Mouse (Mus musculus) midbrain, postnatal 0 days (tissue): ENCODE measurements at regions not wholly inside any gene's neighbourhood (a gene's known extent, or its start where the extent isn't known, plus 50 kb on each side); places are given as distances from the start of the nearest gene placed in this dataset.
A peak's percentile ranks its signal among the peaks of the same experiment; 100 is the strongest.

Experiments used
- ATAC-seq: fragments of 200-750 bp; cut with Nextera tagmentation; 2 replicates; pipeline ENCODE4 v1.8.0; 2017; ENCODE audit warnings: moderate number of reproducible peaks, mild to moderate bottlenecking, moderate TSS enrichment, moderate library complexity; ENCODE audit not compliant: low FRiP score
- DNase-seq: peaks from one replicate; pipeline ENCODE4 v3.0.0-alpha.2; 2015; ENCODE audit warnings: low spot score
- H3K27ac ChIP-seq: fragments of 300-500 bp; sonication (generic); 2 replicates; pipeline ENCODE4 v1.5.1; 2014; ENCODE audit warnings: low read depth, mild to moderate bottlenecking, low read length, mixed read lengths
- H3K27me3 ChIP-seq: fragments of 300-500 bp; sonication (generic); 2 replicates; pipeline ENCODE4 v1.6.1; 2014; ENCODE audit warnings: low read length, control low read depth, mixed read lengths; ENCODE audit not compliant: insufficient read depth
- H3K36me3 ChIP-seq: fragments of 300-500 bp; sonication (generic); 2 replicates; pipeline ENCODE4 v1.6.1; 2014; ENCODE audit warnings: low read length, control low read depth, mixed read lengths; ENCODE audit not compliant: insufficient read depth
- H3K4me1 ChIP-seq: fragments of 300-500 bp; sonication (generic); 2 replicates; pipeline ENCODE4 v1.6.1; 2014; ENCODE audit warnings: mild to moderate bottlenecking, control low read depth, antibody characterized with exemption, low read length, mixed read lengths; ENCODE audit not compliant: insufficient read depth
- H3K4me2 ChIP-seq: fragments of 300-500 bp; sonication (generic); 2 replicates; pipeline ENCODE4 v1.6.1; 2014; ENCODE audit warnings: low read depth, mild to moderate bottlenecking, low read length, mixed read lengths; ENCODE audit not compliant: poor library complexity, severe bottlenecking
- H3K4me3 ChIP-seq: fragments of 300-500 bp; sonication (generic); 2 replicates; pipeline ENCODE4 v1.5.1; 2014; ENCODE audit warnings: low read depth, mild to moderate bottlenecking, low read length, moderate library complexity
- H3K9ac ChIP-seq: fragments of 300-500 bp; sonication (generic); replicated peaks from 2 replicates; pipeline ENCODE4 v1.6.1; 2014; ENCODE audit warnings: mild to moderate bottlenecking, low read length, moderate library complexity, mixed read lengths; ENCODE audit not compliant: poor library complexity, severe bottlenecking
- H3K9me3 ChIP-seq: fragments of 300-500 bp; sonication (generic); 2 replicates; pipeline ENCODE4 v1.6.1; 2016; ENCODE audit warnings: low read length, control low read depth
- CTCF ChIP-seq: IDR thresholded peaks from 2 replicates; pipeline ENCODE4 v1.5.1; 2016; ENCODE audit warnings: antibody characterized with exemption, mild to moderate bottlenecking
- WGBS: fragments of 180-500 bp; shearing (Covaris S2); extraction: QIAGEN DNeasy Blood & Tissue Kit; methylation state at CpG from one replicate; pipeline ENCODE4 v1.1.7; 2014; 5-methylcytosine and 5-hydroxymethylcytosine counted together

- DNase-seq (peak; percentile 54), ATAC-seq (peak; percentile 27; the same call in 1 of the 2 replicates)
- Histone ChIP-seq H3K9me3 (no peaks in the 10 kb centered on the region), H3K4me1 (no peaks in the 10 kb centered on the region), H3K36me3 (no peaks in the 10 kb centered on the region), H3K9ac (no peak overlapping the region), H3K4me3 (no peak overlapping the region), H3K27ac (no peak overlapping the region), H3K4me2 (no peak overlapping the region), H3K27me3 (no peaks in the 10 kb centered on the region)
- no peak for TF ChIP-seq CTCF
- 20% methylated on average over 3 of the region's 3 CpGs for WGBS
Observed at GRCm38 (mm10) chr1:51650653-51650995, 172.4 kb upstream of the Nabp1 start.

DNA sequence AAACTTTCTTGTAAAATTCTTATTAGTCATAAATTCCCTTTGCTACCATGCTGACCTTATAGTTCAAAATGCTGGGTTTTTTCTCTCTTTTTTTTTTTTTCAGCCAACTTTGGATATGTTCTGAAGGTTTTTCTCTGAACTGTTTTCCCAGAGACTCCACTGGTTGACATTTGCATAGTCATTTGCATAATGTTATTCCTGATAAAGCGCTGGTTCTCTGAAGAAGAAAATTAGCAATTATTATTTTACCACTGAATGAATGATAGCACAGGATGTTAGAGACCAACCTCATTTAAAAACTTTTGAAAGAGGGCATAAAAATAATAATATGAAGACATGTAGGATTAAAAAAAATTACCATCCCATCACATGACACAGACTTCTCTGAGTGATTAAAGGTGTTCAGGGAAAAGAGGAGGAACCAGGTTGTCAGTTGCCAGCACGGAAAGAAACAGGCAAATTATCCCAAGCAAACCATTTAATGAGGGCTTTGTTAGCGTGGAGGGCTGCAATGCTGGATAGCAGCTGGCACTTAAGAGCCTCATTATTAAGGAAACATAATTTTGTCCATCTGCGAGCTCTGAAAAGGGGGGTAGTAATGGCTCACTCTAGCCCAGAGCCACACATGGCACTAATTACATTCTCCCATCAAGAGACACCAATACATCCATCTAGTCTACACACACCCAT is 171.9 kb upstream of the Nabp1 start:
- H3K4me3 ChIP-seq, result no peak overlapping the region
- no peak for TF ChIP-seq CTCF
- ATAC-seq (peak; percentile 71), DNase-seq (peak; percentile 82)
- 24% methylated on average over 4 of the region's 4 CpGs for WGBS
- no peak overlapping the region for H3K4me2 ChIP-seq
- no peak overlapping the region for H3K27ac ChIP-seq
- H3K27me3 ChIP-seq, result no peaks in the 10 kb centered on the region
- H3K9me3 ChIP-seq, result no peaks in the 10 kb centered on the region
- H3K4me1 ChIP-seq, result no peaks in the 10 kb centered on the region
- no peaks in the 10 kb centered on the region for H3K36me3 ChIP-seq
- H3K9ac ChIP-seq, result no peak overlapping the region

DNA sequence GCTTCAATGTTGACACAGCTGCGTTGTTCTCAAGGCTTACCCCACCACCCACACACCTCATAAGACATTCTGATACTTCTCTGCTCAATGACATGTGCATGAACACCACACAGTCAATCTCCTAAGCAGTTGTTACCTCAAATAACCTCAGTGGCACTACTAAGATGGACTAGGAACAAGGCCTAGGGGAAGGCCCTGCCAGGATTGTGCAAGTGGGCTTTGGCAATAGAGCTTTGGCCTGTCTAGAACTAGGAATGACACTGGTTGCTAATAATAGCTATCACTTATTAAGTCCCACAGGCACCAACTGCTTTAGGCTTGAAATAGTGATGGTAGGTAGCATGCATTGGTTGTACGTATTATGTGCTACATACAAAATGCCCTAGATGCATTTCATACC is 169.7 kb upstream of the Nabp1 start:
- no peak for ATAC-seq
- Histone ChIP-seq H3K9me3 (no peaks in the 10 kb centered on the region), H3K27me3 (no peaks in the 10 kb centered on the region), H3K36me3 (no peaks in the 10 kb centered on the region), H3K9ac (no peak overlapping the region), H3K4me2 (no peak overlapping the region), H3K4me1 (no peaks in the 10 kb centered on the region), H3K27ac (no peak overlapping the region), H3K4me3 (no peak overlapping the region)
- 83% methylated on average over 2 of the region's 2 CpGs for WGBS
- no peak for DNase-seq
- no peak for TF ChIP-seq CTCF

GRCm38 (mm10) chr1:51644399-51644798 is 166.2 kb upstream of the Nabp1 start:
- Histone ChIP-seq H3K9ac (no peak overlapping the region), H3K9me3 (no peaks in the 10 kb centered on the region), H3K4me1 (no peaks in the 10 kb centered on the region), H3K27me3 (no peaks in the 10 kb centered on the region), H3K4me3 (no peak overlapping the region), H3K27ac (no peak overlapping the region), H3K36me3 (no peaks in the 10 kb centered on the region), H3K4me2 (no peak overlapping the region)
- no peak for ATAC-seq
- 17% methylated on average over 2 of the region's 2 CpGs for WGBS
- peak; percentile 92 for TF ChIP-seq CTCF
- DNase-seq, result peak; percentile 74

DNA sequence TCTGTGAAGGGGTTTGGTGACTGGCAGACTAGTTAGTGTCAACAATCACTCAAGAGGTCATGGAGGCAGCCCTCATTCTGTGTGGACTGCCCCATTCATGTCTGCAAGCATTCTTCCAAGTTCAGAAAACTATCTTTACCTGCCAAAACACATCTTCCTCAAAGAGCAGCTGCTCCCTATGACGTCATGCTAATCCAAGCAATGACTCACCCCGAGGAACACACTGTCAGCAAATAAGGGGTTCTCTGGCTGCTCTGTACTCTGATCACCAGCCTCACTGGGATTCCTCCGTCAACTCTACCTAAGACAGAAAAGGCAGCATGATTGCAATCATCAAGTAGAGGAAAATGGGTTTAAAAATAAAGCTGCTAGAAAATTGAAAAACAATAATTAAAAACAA is 165.4 kb upstream of the Nabp1 start:
- no peak for TF ChIP-seq CTCF
- Histone ChIP-seq H3K4me2 (no peak overlapping the region), H3K4me1 (no peaks in the 10 kb centered on the region), H3K36me3 (no peaks in the 10 kb centered on the region), H3K9me3 (no peaks in the 10 kb centered on the region), H3K9ac (no peak overlapping the region), H3K4me3 (no peak overlapping the region), H3K27ac (no peak overlapping the region), H3K27me3 (no peaks in the 10 kb centered on the region)
- WGBS, result 43% methylated on average over 3 of the region's 3 CpGs
- DNase-seq (no peak), ATAC-seq (0 out of 2 replicates have a peak, but pooled peaks have one; percentile 41)

DNA sequence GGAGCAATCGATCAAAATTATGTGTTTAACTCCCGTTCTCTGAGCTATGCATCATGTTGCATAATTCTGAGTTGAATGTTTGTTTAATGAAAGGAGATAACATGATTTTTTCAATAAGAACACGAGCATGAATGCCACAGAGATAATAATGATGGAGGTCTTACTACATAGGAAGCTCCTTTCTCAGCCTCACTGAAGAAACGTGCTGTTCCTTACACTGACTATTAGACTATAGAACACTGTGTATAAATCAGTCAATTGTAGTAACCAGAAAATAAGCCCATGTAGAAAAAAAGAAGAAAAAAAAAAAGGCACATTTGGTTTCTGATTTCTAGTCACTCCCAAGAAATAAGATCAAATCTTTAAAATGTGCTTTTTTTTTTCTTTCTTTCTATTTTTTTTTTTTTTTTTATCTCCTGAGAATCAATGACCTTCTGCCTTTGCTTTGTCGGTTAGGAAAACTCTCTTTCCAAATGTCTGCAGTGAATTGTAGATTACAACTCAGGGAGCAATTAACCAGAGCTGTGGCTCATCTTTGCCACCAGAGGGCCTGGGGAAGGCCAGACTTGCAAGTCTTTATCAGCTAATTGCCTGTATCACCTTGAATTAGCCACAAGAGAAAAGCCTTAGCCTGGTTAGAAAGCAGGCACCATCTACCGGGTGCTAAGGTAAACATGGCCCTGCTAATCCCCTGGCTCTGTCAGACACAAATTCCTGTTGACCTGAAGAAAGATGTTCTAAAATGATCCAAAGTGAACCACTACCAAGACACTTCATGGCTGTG is 160.5 kb upstream of the Nabp1 start:
- no peaks in the 10 kb centered on the region for H3K36me3 ChIP-seq
- ATAC-seq (no peak), DNase-seq (no peak)
- peak; percentile 49 for TF ChIP-seq CTCF
- H3K4me3 ChIP-seq, result no peak overlapping the region
- H3K9ac ChIP-seq, result no peak overlapping the region
- H3K27me3 ChIP-seq, result no peaks in the 10 kb centered on the region
- H3K27ac ChIP-seq, result no peak overlapping the region
- H3K4me1 ChIP-seq, result no peaks in the 10 kb centered on the region
- 65% methylated on average over 6 of the region's 6 CpGs for WGBS
- no peaks in the 10 kb centered on the region for H3K9me3 ChIP-seq
- H3K4me2 ChIP-seq, result no peak overlapping the region
